Mouse (Mus musculus): Measurements from ENCODE around the gene Orc3.

- TF ChIP-seq CTCF (IDR thresholded peaks at IDR 0.05; ENCODE audit: borderline replicate concordance, insufficient read depth, low read depth, low read length) (no peak), POLR2A (IDR thresholded peaks at IDR 0.05; ENCODE audit: borderline replicate concordance, insufficient read depth, low read length) (no peak)
Measured at GRCm38 (mm10) chr4:34556183-34556582, 58.6 kb downstream of the Orc3 start.
